Mouse (Mus musculus) cerebellum, adult 2 months (tissue): ENCODE measurements at regions not wholly inside any gene's neighbourhood (a gene's known extent, or its start where the extent isn't known, plus 50 kb on each side); places are given as distances from the start of the nearest gene placed in this dataset.

Source experiments
- CTCF ChIP-seq: fragments of 200-500 bp; IDR thresholded peaks from 2 replicates; pipeline ENCODE4 v1.5.1; 2011; ENCODE audit warnings: low read depth, mild to moderate bottlenecking, control low read depth, low read length, moderate library complexity, borderline replicate concordance; ENCODE audit not compliant: insufficient read depth
- POLR2A ChIP-seq: fragments of 200-500 bp; IDR thresholded peaks from 2 replicates; pipeline ENCODE4 v1.6.1; 2011; ENCODE audit warnings: low read length, control low read depth, borderline replicate concordance; ENCODE audit not compliant: insufficient read depth

DNA sequence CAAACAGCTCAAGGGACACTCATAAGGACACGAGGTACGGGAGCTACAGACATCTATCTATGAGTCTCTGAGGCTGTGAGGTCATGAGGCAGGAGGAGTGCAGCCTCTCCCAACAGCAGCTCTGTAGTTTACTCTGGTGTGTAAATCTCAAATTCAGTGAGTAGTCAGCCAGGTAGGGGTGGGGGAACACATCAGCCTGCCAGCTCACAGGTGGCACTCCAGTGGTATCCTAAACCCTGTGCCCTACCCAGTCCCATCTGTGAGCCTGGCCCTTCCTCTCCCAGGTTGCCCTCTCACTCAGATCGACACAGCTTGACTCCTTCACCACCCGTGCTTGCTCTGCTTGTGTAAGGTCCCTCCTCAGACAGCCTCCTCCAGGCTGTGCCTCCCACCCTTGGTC is 202.2 kb downstream of the Sipa1l2 start:
- TF ChIP-seq CTCF: no peak
- no peak for TF ChIP-seq POLR2A
